Mouse (Mus musculus): ENCODE data around the gene Ccdc149. TPM values are rescaled to one million over a fixed set of nuclear protein-coding genes. Genes with fewer than 3 reads are reported as not detected.
A peak's percentile ranks its signal among the peaks of the same experiment; 100 is the strongest.

Gene Ccdc149
- polyA plus RNA-seq, 2 experiments, result 1.6 to 2.0 TPM

- 72% methylated on average over 2 of the region's 2 CpGs for WGBS
- H3K4me1 ChIP-seq (ENCODE audit: control insufficient read depth, insufficient read depth, low read length), result no peaks in the 10 kb centered on the region
- no peak for ATAC-seq (ENCODE audit: low FRiP score, low read depth)
Observed at GRCm38 (mm10) chr5:52416485-52416884, 54.8 kb downstream of the Ccdc149 start.

GRCm38 (mm10) chr5:52415917-52416316, 55.4 kb downstream of the Ccdc149 start:
- H3K27ac ChIP-seq (replicated peaks; ENCODE audit: low read depth, low read length), result no peak overlapping the region
- H3K4me1 ChIP-seq (ENCODE audit: control insufficient read depth, insufficient read depth, low read length), result no peaks in the 10 kb centered on the region
- ATAC-seq (ENCODE audit: low FRiP score, low read depth) (no peak), DNase-seq (ENCODE audit: low spot score) (no peak)
- no peak for TF ChIP-seq POLR2A (IDR thresholded peaks at IDR 0.05; ENCODE audit: borderline replicate concordance, extremely low read depth, insufficient read depth, insufficient read length)
- no peak overlapping the region for H3K9ac ChIP-seq (ENCODE audit: low read depth, low read length, severe bottlenecking)
- 87% methylated on average over 6 of the region's 6 CpGs for WGBS
- H3K9me3 ChIP-seq (ENCODE audit: control insufficient read depth, low read length), result no peaks in the 10 kb centered on the region
- no peak overlapping the region for H3K4me2 ChIP-seq (replicated peaks; ENCODE audit: low read depth, low read length, severe bottlenecking)
- H3K27me3 ChIP-seq (ENCODE audit: control insufficient read depth, insufficient read depth, low read length), result no peaks in the 10 kb centered on the region
- H3K36me3 ChIP-seq (ENCODE audit: control insufficient read depth, insufficient read depth, low read length), result no peaks in the 10 kb centered on the region
- no peak overlapping the region for H3K4me3 ChIP-seq (replicated peaks; ENCODE audit: low read length)

More at GRCm38 (mm10) chr5:52416485-52416884, 54.8 kb downstream of the Ccdc149 start:
- Histone ChIP-seq H3K36me3 (ENCODE audit: control insufficient read depth, insufficient read depth, low read length) (no peaks in the 10 kb centered on the region), H3K9me3 (ENCODE audit: control insufficient read depth, low read length) (no peaks in the 10 kb centered on the region), H3K27me3 (ENCODE audit: control insufficient read depth, insufficient read depth, low read length) (no peaks in the 10 kb centered on the region), H3K9ac (ENCODE audit: low read depth, low read length, severe bottlenecking) (no peak overlapping the region), H3K4me2 (replicated peaks; ENCODE audit: low read depth, low read length, severe bottlenecking) (no peak overlapping the region), H3K27ac (replicated peaks; ENCODE audit: low read depth, low read length) (no peak overlapping the region), H3K4me3 (replicated peaks; ENCODE audit: low read length) (no peak overlapping the region)
- no peak for TF ChIP-seq POLR2A (IDR thresholded peaks at IDR 0.05; ENCODE audit: borderline replicate concordance, extremely low read depth, insufficient read depth, insufficient read length)
- no peak for DNase-seq (ENCODE audit: low spot score)

GRCm38 (mm10) chr5:52415193-52415592, 56.1 kb downstream of the Ccdc149 start:
- DNase-seq (ENCODE audit: low spot score), result no peak
- H3K27me3 ChIP-seq (ENCODE audit: control insufficient read depth, insufficient read depth, low read length), result no peaks in the 10 kb centered on the region
- H3K9me3 ChIP-seq (ENCODE audit: control insufficient read depth, low read length), result no peaks in the 10 kb centered on the region
- H3K4me1 ChIP-seq (ENCODE audit: control insufficient read depth, insufficient read depth, low read length), result no peaks in the 10 kb centered on the region
- no peaks in the 10 kb centered on the region for H3K36me3 ChIP-seq (ENCODE audit: control insufficient read depth, insufficient read depth, low read length)
- no peak overlapping the region for H3K27ac ChIP-seq (replicated peaks; ENCODE audit: low read depth, low read length)
- no peak overlapping the region for H3K4me2 ChIP-seq (replicated peaks; ENCODE audit: low read depth, low read length, severe bottlenecking)
- no peak overlapping the region for H3K9ac ChIP-seq (ENCODE audit: low read depth, low read length, severe bottlenecking)
- whole genome bisulfite sequencing, result 95% methylated on average over 1 of the region's 1 CpGs
- no peak overlapping the region for H3K4me3 ChIP-seq (replicated peaks; ENCODE audit: low read length)
- ATAC-seq (ENCODE audit: low FRiP score, low read depth), result no peak
- TF ChIP-seq POLR2A (IDR thresholded peaks at IDR 0.05; ENCODE audit: borderline replicate concordance, extremely low read depth, insufficient read depth, insufficient read length), result no peak

DNA sequence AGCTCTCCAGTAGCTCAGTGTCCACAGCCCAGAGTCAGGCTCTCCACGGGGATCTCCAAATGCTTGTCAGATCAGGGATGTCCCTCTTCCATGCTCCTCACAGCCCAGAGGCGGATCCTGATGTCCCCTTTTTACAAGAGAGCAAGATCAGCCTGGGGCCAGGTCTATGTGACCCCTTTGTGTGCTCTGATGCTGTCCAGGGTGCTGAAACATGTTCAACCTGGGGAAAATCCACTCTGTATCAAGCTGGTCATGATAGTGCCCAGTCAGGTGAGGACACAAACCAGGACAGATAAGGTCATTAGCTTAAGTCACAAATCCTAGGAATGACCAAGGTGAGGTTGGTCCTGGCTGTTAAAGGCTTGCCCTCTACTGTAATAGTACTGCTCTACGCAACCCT, 59.8 kb downstream of the Ccdc149 start:
- no peak; the same call in 1 of the 2 replicates for ATAC-seq (ENCODE audit: low FRiP score, low read depth)
- peak; percentile 45 for DNase-seq (ENCODE audit: low spot score)
- H3K27ac ChIP-seq (replicated peaks; ENCODE audit: low read depth, low read length), result no peak overlapping the region

GRCm38 (mm10) chr5:52410197-52410596, 61.1 kb downstream of the Ccdc149 start:
- Histone ChIP-seq H3K9me3 (ENCODE audit: control insufficient read depth, low read length) (no peaks in the 10 kb centered on the region), H3K4me1 (ENCODE audit: control insufficient read depth, insufficient read depth, low read length) (no peaks in the 10 kb centered on the region), H3K27ac (replicated peaks; ENCODE audit: low read depth, low read length) (no peak overlapping the region), H3K4me2 (replicated peaks; ENCODE audit: low read depth, low read length, severe bottlenecking) (no peak overlapping the region), H3K36me3 (ENCODE audit: control insufficient read depth, insufficient read depth, low read length) (no peaks in the 10 kb centered on the region), H3K27me3 (ENCODE audit: control insufficient read depth, insufficient read depth, low read length) (no peaks in the 10 kb centered on the region), H3K4me3 (replicated peaks; ENCODE audit: low read length) (no peak overlapping the region), H3K9ac (ENCODE audit: low read depth, low read length, severe bottlenecking) (no peak overlapping the region)
- 82% methylated on average over 12 of the region's 12 CpGs for WGBS
- DNase-seq (ENCODE audit: low spot score) (no peak), ATAC-seq (ENCODE audit: low FRiP score, low read depth) (no peak)
- no peak for TF ChIP-seq POLR2A (IDR thresholded peaks at IDR 0.05; ENCODE audit: borderline replicate concordance, extremely low read depth, insufficient read depth, insufficient read length)

More for the DNA sequence above, 59.8 kb downstream of the Ccdc149 start:
- no peak overlapping the region for H3K9ac ChIP-seq (ENCODE audit: low read depth, low read length, severe bottlenecking)
- no peaks in the 10 kb centered on the region for H3K27me3 ChIP-seq (ENCODE audit: control insufficient read depth, insufficient read depth, low read length)
- no peak overlapping the region for H3K4me3 ChIP-seq (replicated peaks; ENCODE audit: low read length)
- no peaks in the 10 kb centered on the region for H3K9me3 ChIP-seq (ENCODE audit: control insufficient read depth, low read length)
- no peaks in the 10 kb centered on the region for H3K36me3 ChIP-seq (ENCODE audit: control insufficient read depth, insufficient read depth, low read length)
- 50% methylated on average over 3 of the region's 3 CpGs for WGBS
- TF ChIP-seq POLR2A (IDR thresholded peaks at IDR 0.05; ENCODE audit: borderline replicate concordance, extremely low read depth, insufficient read depth, insufficient read length), result no peak
- H3K4me1 ChIP-seq (ENCODE audit: control insufficient read depth, insufficient read depth, low read length), result no peaks in the 10 kb centered on the region
- no peak overlapping the region for H3K4me2 ChIP-seq (replicated peaks; ENCODE audit: low read depth, low read length, severe bottlenecking)
